Mouse (Mus musculus) midbrain, embryonic 14.5 days (tissue): Measurements from ENCODE around the gene Igdcc3. TPM values are rescaled to one million over a fixed set of nuclear protein-coding genes. Genes with fewer than 3 reads are reported as not detected.

Source experiments
- ATAC-seq: fragments of 200-750 bp; cut with Nextera tagmentation; 2 replicates; pipeline ENCODE4 v1.8.0; 2017; ENCODE audit warnings: moderate number of reproducible peaks, moderate library complexity; ENCODE audit not compliant: low FRiP score, low TSS enrichment
- DNase-seq: peaks from one replicate; pipeline ENCODE4 v3.0.0-alpha.2; 2015
- H3K27ac ChIP-seq: fragments of 300-500 bp; sonication (generic); replicated peaks from 2 replicates; pipeline ENCODE4 v1.5.1; 2014; ENCODE audit warnings: mild to moderate bottlenecking, low read depth, low read length, moderate library complexity
- H3K27me3 ChIP-seq: fragments of 300-500 bp; sonication (generic); 2 replicates; pipeline ENCODE4 v1.6.1; 2014; ENCODE audit warnings: low read length, control low read depth, mixed read lengths; ENCODE audit not compliant: control insufficient read depth, insufficient read depth
- H3K36me3 ChIP-seq: fragments of 300-500 bp; sonication (generic); 2 replicates; pipeline ENCODE4 v1.6.1; 2014; ENCODE audit warnings: low read length, control low read depth; ENCODE audit not compliant: control insufficient read depth, insufficient read depth
- H3K4me1 ChIP-seq: fragments of 300-500 bp; sonication (generic); 2 replicates; pipeline ENCODE4 v1.6.1; 2014; ENCODE audit warnings: mild to moderate bottlenecking, antibody characterized with exemption, low read length, control low read depth; ENCODE audit not compliant: control insufficient read depth, insufficient read depth
- H3K4me2 ChIP-seq: fragments of 300-500 bp; sonication (generic); 2 replicates; pipeline ENCODE4 v1.6.1; 2014; ENCODE audit warnings: mild to moderate bottlenecking, low read length, moderate library complexity
- H3K4me3 ChIP-seq: fragments of 300-500 bp; sonication (generic); replicated peaks from 2 replicates; pipeline ENCODE4 v1.5.1; 2014; ENCODE audit warnings: low read depth, low read length
- H3K9ac ChIP-seq: fragments of 300-500 bp; sonication (generic); replicated peaks from 2 replicates; pipeline ENCODE4 v1.6.1; 2014; ENCODE audit warnings: mild to moderate bottlenecking, low read length, moderate library complexity
- H3K9me3 ChIP-seq: fragments of 300-500 bp; sonication (generic); 2 replicates; pipeline ENCODE4 v1.6.1; 2016; ENCODE audit warnings: low read length, control low read depth, mixed read lengths; ENCODE audit not compliant: control insufficient read depth
- WGBS: fragments of 180-500 bp; shearing (Covaris S2); extraction: QIAGEN DNeasy Blood & Tissue Kit; methylation state at CpG from one replicate; pipeline ENCODE4 v1.1.7; 2014; 5-methylcytosine and 5-hydroxymethylcytosine counted together
- polyA plus RNA-seq: library from polyadenylated mRNA; unstranded; fragments of >200 nt; fragmentation: Nextera tagmentation; extraction: Ambion mirVana; gene quantifications from 2 replicates; pipeline ENCODE4 v1.2.1, GENCODE M21; 2014

Igdcc3 gene
- polyA plus RNA-seq, 1 experiment from 2014 or later = 14.1 TPM

DNA sequence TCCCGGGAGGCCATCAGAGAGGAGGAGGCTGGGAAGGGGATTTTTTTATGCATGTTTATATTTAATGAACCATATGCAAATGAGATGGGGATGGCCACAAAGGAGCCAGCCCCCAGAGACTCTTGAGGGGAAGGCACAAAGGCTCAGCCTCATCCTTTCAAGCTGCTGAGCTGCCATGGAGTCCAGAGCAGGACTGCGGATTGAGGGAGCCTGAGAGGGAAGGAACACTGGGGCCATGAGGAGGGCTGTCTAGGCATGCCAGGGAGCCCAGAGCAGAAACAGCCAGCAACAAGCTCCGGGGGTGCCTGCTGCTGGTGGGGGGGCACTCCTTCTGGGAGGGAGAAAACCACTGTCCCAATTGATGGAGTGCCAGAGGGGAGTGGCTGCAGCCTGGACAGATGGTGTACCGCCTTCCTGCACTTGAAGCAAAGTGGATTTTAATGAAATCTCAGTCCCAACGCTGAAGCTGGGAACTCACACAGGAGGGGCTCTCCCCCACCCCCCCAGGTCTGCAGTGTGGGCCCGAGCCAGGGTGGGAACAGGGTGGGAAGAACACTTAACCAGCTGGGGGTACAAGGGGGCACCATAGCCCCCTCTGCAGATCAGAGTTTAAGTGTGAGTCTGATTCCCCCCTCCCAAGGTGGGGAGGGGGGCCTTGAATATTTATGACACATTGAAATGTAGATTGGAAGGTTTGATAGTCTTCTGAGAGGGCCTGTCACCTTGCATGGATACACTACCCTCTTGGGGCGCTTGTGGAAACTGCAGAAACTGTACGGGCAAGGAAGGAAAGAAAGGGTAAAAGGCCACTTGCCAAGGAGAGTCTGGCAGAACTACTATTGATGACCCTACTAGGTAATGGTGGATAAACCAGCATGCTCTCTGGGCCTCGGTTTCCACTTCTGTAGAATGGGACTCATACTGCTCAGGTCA is 35.2 kb downstream of the Igdcc3 start:
- 8% methylated on average over 9 of the region's 9 CpGs for whole genome bisulfite sequencing
- peaks cover 58% of the 10 kb centered on the region for H3K4me1 ChIP-seq
- H3K4me2 ChIP-seq = peak overlapping the region; percentile 11
- H3K4me3 ChIP-seq = no peak overlapping the region
- peaks cover 5% of the 10 kb centered on the region; the same call in 1 of the 2 replicates for H3K36me3 ChIP-seq
- H3K27me3 ChIP-seq = no peaks in the 10 kb centered on the region
- H3K9me3 ChIP-seq = no peaks in the 10 kb centered on the region
- H3K27ac ChIP-seq = peak overlapping the region; percentile 84
- ATAC-seq (peak; percentile 78), DNase-seq (peak; percentile 84)
- H3K9ac ChIP-seq = no peak overlapping the region

DNA sequence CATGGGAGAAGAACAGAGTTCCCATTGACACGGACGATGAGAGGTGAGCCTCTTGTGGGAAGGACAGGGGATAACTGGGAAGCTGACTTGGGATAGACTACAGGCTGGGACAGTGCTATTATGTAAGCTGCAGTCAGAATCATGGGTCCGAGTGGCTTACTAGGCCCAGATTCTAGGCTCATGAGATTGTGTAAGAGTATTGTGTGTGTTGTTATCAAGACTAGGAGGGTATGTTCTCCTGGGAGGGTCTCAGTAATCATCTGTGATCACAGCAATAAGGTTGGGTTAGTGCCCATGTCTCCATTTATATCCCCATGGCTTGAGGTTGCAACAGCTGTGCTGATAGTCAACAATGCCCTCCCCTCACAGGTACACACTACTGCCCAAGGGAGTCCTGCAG is 36.5 kb downstream of the Igdcc3 start:
- Histone ChIP-seq H3K27me3 (no peaks in the 10 kb centered on the region), H3K4me3 (no peak overlapping the region), H3K27ac (peak overlapping the region; percentile 84), H3K9ac (0 out of 2 replicates have a peak overlapping the region, but pooled peaks have one; percentile 36), H3K9me3 (no peaks in the 10 kb centered on the region), H3K4me2 (no peak overlapping the region), H3K36me3 (peaks cover 16% of the 10 kb centered on the region), H3K4me1 (peaks cover 58% of the 10 kb centered on the region)
- WGBS = 25% methylated on average over 3 of the region's 3 CpGs
- ATAC-seq (no peak), DNase-seq (no peak)

DNA sequence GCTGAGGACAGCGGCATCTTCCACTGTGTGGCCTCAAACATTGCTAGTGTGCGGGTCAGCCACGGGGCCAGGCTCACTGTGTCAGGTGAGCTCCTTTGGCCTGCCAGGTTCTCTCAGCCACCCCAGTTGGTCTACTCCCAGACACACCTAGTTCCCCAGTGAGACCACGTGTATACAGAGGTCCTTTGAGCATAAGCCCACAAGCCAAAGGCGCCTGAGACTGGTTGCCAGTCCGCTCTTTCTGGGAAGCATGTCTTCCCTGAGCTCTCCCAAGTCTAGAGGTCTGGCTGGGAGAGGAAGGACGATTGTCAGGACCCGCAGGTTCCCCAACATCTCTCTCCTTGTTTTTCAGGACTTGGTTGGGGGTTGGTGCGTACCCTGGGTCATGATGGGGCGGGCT is 36.9 kb downstream of the Igdcc3 start:
- ATAC-seq = no peak
- Histone ChIP-seq H3K4me2 (peak overlapping the region; percentile 39), H3K9ac (0 out of 2 replicates have a peak overlapping the region, but pooled peaks have one; percentile 36), H3K4me1 (peaks cover 58% of the 10 kb centered on the region), H3K36me3 (peaks cover 20% of the 10 kb centered on the region), H3K4me3 (no peak overlapping the region), H3K27ac (peak overlapping the region; percentile 84), H3K9me3 (no peaks in the 10 kb centered on the region), H3K27me3 (no peaks in the 10 kb centered on the region)
- DNase-seq = peak; percentile 35
- 23% methylated on average over 10 of the region's 10 CpGs for WGBS

DNA sequence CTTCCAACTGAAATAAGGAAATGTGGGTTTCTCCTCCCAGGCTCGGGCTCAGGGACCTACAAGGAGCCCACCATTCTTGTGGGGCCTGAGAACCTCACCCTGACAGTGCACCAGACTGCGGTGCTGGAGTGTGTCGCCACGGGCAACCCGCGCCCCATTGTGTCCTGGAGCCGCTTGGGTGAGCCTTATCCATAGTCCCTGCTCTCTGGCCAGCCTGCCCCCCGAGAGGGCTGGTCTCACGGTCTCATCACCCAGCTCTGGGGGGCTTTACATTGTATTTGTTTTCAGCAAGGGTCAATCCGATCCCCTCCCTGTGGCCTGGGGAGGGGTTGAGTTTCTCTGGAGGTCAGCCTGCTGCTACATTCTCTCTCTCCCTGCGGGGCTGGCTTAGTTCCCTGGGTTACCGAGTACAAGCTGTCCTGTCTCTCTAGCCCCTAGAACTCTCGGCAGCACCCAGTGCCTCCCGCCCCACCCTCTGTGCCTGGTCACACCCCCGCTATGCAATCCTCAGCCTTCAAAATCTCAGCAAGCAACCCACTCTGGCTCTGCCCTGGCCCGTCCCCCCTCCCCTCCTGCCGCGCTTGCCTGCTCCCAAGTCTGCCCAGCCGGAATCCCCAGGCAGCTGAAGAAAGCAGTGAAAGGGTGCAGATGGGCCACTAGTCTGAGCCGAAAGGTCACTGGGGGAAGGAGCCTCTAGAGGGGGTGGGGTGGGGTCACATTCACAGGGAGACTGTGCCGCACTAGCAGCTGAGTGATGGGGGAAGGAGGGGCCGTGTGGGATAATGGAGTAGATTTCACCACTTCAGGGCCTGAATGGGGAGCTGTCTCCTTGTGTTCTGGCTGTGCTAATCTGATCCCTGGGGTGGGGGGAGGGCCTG is 37.6 kb downstream of the Igdcc3 start:
- peak; percentile 80 for DNase-seq
- peak overlapping the region; percentile 36 for H3K9ac ChIP-seq
- peaks cover 26% of the 10 kb centered on the region for H3K36me3 ChIP-seq
- ATAC-seq = peak; percentile 74
- no peaks in the 10 kb centered on the region for H3K27me3 ChIP-seq
- peaks cover 58% of the 10 kb centered on the region for H3K4me1 ChIP-seq
- peak overlapping the region; percentile 39 for H3K4me2 ChIP-seq
- H3K27ac ChIP-seq = peak overlapping the region; percentile 84
- WGBS = under 1% methylated on average over 22 of the region's 22 CpGs
- H3K9me3 ChIP-seq = no peaks in the 10 kb centered on the region
- H3K4me3 ChIP-seq = no peak overlapping the region

DNA sequence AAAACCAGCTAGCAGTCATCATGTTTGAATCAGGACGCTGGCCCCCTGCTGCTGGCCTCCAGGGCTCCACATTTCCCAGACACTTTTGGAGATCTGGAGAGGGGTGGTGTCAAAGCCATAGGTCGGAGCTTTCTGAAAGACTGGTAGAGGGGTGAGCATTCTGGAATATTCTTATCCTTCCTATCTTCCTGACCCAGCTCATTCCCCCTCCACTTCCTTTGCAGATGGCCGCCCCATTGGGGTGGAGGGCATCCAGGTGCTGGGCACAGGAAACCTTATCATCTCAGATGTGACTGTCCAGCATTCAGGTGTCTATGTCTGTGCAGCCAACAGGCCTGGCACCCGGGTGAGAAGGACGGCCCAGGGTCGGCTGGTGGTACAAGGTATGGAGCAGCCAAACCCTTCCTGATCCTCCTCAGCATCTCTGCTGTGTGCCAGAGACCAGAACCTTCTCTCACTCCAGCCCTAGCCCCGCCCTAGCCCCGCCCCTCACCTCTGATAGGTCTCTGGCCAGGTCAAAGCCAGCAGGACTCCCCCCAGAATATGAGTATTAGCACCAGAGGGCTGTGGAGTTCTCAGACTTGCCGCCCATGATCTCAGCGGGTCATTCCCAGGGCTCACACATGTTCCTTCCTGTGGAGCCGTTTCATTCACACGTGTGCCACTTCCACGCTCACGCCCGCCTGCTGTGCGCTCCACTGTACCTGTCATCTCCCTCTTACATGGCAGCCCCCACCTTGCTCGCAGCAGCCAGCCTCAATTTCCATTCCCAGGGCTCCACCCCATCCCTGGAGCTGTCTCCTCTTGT is 39.0 kb downstream of the Igdcc3 start:
- H3K9me3 ChIP-seq = no peaks in the 10 kb centered on the region
- no peaks in the 10 kb centered on the region for H3K27me3 ChIP-seq
- peak; percentile 43 for DNase-seq
- H3K36me3 ChIP-seq = peaks cover 38% of the 10 kb centered on the region
- H3K4me1 ChIP-seq = peaks cover 57% of the 10 kb centered on the region
- peak overlapping the region; percentile 39 for H3K4me2 ChIP-seq
- H3K9ac ChIP-seq = no peak overlapping the region
- H3K27ac ChIP-seq = peak overlapping the region; percentile 84
- no peak overlapping the region for H3K4me3 ChIP-seq
- ATAC-seq = no peak
- WGBS = 22% methylated on average over 17 of the region's 17 CpGs

DNA sequence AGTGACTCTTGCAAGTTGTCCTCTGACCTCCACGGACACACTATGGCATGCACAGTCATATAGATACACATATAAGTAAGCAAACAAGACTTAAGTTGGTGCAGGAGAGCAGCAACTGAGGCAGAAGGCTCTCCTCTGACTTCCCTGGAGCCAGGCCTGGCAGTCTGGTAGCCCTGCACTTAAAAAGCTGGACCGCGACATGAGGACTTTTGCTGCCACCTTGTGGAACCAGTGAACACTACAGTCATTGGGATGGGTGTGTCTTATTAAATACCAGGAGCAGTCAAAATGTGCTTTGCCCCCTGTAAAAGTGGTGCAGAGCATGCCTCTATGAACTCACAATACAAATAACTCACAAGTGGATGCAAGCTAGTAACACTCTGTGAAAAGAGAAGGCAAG is 47.6 kb downstream of the Igdcc3 start:
- DNase-seq (peak; percentile 96), ATAC-seq (peak; percentile 71; the same call in 1 of the 2 replicates)
- H3K36me3 ChIP-seq = peaks cover 25% of the 10 kb centered on the region
- H3K27me3 ChIP-seq = no peaks in the 10 kb centered on the region
- H3K4me3 ChIP-seq = no peak overlapping the region
- H3K9me3 ChIP-seq = no peaks in the 10 kb centered on the region
- H3K4me2 ChIP-seq = no peak overlapping the region
- H3K4me1 ChIP-seq = peaks cover 12% of the 10 kb centered on the region
- no peak overlapping the region for H3K27ac ChIP-seq
- no peak overlapping the region for H3K9ac ChIP-seq
- 1% methylated on average over 3 of the region's 3 CpGs for WGBS

DNA sequence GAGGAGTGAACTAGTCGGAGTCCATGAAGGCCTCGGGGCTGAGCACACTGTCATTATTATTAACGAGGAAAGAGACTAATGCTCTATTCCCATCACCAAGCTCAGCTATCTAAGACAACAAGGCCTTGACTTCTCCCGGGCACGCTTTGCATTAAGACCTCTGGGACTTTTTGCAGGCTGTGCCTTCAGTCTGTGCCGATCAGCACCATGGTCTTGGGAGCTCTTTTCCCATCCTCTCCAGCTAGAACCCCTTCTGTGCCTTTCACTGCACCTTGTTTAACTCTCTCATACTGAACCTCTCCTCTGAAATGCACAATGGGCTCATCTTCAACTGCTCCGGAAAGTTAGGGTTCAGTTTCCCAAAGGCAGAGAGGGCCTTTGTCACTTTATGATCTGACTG is 49.3 kb downstream of the Igdcc3 start:
- DNase-seq = no peak
- Histone ChIP-seq H3K9me3 (no peaks in the 10 kb centered on the region), H3K36me3 (peaks cover 11% of the 10 kb centered on the region), H3K9ac (no peak overlapping the region), H3K4me1 (peaks cover 12% of the 10 kb centered on the region), H3K27me3 (no peaks in the 10 kb centered on the region), H3K27ac (no peak overlapping the region), H3K4me2 (no peak overlapping the region), H3K4me3 (no peak overlapping the region)
- no peak for ATAC-seq
- 50% methylated on average over 7 of the region's 7 CpGs for WGBS

DNA sequence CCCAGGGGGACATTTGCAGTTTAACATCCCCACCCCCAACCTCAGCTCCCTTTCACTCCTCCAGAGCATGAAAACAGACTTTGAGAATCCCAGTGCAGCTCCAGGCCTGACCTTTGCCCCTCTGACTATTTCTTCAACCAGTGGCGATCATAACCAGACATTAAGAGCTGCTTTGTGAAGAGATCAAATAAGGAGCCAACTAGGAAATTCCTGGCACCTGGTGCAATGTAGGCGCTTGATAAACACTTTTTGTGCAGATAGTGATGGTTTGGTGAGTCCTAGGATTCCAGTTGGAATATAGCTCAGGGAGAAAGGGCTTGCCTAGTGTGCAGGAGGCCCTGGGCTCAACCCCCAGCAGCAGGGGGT is 50.4 kb downstream of the Igdcc3 start:
- H3K4me2 ChIP-seq = no peak overlapping the region
- no peak overlapping the region for H3K27ac ChIP-seq
- H3K9ac ChIP-seq = no peak overlapping the region
- ATAC-seq (no peak), DNase-seq (no peak)
- H3K36me3 ChIP-seq = 0 out of 2 replicates have a peak, but pooled peaks cover 2% of the 10 kb centered on the region
- H3K4me3 ChIP-seq = no peak overlapping the region
- no peaks in the 10 kb centered on the region for H3K27me3 ChIP-seq
- H3K4me1 ChIP-seq = peaks cover 12% of the 10 kb centered on the region
- no peaks in the 10 kb centered on the region for H3K9me3 ChIP-seq
- 21% methylated on average over 2 of the region's 2 CpGs for WGBS
